Mouse (Mus musculus): ENCODE results near the gene Clrn2.
"Not testable (repeated sequence)": the region's sequence is repeated elsewhere in the genome, so short reads cannot be mapped to it uniquely, and the experiment has no call there.

The Clrn2 gene

DNA sequence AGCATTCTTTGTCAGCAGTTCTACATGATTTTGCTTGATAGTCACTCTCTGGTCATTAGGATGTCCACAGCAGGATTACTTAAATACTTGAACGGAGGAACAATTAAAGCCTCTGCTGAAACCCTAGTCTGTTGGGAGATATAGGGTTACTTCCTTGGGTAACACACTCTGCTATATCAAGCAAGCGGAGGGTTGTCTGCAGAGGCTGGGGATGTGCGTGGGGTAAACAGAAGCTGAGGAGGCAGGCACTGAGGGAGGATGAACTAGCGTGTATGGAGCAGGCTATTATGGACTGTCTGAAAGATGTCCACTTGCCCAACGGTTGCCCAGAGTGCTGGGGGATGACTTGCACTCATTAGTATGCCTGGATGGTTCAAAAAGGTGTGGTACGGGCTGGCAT lies at the start of gene Clrn2:
Clrn2 (plus strand) TSS at position 301 of the 400 bp plus-strand sequence.
- DNase-seq = no peak

DNA sequence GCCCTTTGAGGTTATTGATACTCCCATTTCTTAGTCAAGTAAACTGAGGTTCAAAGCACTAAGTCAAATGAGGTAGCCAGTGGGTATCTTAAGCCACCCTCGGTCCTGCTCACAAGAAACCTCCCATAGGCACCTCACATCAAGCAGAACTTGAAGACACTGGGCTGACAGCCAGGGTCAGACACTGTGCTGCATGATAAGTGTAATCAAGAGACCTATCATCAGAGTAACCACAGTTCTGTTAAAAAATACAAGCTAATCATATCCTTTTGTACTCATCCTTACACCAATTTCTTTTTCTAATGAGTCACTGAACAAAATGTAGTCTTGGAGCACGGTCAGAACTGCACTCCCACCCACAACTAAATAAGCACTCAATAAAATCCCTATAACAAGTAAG lies 47.4 kb upstream of the Clrn2 start:
- no peak for DNase-seq

DNA sequence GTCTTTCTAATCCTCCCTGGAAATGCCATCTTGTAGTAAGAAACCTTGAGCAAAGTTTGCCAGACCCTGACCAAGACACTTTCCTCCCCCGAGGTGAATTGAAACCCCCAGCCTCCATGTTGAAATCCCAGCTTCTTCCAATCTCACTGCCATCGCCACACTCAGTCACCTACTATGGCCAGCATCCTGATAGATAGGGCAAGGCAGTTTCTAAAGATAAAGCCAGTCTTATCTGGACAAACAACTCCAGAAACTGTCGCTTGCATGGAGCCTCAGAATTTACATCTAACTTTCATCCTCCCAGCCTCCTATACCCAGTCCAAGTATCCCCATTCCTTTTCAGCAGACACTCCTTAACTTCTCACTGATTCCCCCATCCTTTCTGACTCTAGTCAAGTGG lies 37.1 kb upstream of the Clrn2 start:
- no peak for DNase-seq

DNA sequence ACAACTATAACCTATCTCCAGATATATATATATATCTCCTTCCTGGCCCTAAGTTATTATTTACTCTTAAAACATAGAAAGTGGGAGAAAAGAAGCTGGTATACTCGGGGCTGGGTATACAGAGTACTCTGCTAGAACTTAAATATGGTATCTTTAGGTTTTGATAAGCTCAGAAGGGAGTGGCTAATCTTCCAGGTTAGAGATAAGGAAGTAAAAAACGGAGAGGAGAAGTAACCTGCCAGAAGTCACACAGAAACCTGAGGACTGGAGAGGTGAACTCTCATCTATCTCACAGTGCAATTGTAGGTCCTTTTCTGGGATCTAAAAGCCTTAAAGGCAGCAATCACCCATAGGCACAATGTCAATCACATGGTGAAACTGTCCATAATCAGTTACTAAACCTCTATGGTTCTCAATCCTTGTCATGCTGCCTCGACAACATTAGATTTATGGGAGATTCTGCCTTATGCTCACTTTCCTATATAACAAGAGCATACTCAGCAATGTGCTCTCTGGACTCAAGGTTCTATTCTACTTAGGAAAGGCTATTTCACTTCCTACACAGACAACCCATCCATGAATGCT lies 35.6 kb upstream of the Clrn2 start:
- no peak for DNase-seq

DNA sequence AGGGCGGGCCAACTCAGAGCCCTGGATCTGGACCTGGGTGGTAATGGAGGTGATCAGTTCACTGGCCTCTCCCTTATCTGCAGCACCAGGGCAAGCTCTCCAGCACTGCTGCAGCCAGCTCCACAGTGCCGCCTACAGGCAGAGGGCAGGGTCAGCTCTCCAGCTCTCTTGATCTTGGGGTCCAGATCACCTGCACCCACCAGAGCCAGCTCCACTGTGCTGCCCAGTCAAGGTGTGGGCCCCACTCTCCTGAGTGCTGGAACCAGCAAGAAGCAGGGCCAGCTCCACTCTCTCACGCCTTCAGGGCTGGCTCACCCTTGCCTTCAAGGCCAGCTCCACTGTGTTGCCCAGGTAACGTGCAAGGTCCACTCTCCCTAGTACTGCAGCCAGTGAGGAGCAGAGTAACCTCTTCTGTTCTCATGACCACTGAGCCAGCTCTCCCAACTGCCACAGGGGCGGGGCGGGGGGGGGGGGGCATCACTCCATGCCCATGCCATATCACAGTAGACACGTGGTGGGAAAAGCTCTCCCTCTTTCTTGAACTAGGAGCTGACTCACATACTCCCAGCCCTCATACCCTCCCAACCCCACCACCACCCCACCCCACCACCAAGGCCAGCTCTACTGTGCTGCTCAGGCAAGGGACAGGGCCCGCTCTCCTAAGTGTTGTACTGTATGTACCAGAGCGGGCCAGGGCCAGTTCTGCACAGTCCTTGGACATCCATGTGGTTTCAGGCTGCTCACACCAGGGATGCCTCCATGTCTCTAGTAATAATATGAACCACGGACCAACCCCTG lies 33.5 kb upstream of the Clrn2 start:
- DNase-seq = no peak

DNA sequence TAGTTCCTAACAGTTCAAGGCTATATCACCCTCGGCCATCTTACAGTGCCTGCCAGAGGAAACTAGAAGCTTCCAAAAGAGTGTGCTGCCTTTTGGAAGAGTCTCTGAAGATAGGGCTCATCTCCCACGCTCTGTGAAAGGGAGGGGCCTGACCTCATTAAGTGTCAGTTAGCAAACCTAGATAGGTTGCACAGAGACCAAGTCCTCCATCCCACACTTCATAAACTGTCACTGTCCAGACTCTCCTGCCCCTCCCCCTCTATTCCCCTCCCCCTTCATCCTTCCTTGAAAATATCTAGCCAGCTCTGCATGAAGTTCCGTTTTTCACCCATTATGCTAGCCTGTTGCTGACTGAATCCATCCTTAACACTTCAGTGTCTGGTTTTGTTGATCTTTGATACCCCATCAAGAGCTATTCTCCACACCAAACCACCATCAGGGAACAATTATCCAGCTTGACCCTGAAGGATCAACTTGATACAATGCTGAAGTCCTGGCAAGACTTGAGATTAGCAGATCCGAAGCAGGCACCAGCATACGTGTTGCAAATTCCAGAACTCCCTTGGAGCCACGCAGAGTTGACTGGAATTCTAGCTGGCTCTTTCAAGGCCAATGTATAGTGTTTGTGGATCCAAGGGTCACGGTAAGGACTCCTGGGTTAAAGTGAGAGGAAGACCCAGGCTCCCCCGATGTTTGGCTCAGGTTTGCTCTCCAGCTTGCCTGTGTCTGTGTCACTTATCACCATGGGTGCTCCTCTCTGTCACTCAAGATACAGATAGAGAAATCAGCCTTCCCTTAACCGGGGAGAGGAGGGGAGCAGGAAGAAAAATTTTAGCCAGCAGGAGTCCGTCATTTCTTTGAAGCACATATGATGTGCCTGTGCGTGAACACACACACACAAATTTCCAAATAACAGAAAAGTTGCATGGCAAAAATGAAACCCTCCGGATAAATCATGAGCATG lies 31.4 kb upstream of the Clrn2 start:
- no peak for DNase-seq

DNA sequence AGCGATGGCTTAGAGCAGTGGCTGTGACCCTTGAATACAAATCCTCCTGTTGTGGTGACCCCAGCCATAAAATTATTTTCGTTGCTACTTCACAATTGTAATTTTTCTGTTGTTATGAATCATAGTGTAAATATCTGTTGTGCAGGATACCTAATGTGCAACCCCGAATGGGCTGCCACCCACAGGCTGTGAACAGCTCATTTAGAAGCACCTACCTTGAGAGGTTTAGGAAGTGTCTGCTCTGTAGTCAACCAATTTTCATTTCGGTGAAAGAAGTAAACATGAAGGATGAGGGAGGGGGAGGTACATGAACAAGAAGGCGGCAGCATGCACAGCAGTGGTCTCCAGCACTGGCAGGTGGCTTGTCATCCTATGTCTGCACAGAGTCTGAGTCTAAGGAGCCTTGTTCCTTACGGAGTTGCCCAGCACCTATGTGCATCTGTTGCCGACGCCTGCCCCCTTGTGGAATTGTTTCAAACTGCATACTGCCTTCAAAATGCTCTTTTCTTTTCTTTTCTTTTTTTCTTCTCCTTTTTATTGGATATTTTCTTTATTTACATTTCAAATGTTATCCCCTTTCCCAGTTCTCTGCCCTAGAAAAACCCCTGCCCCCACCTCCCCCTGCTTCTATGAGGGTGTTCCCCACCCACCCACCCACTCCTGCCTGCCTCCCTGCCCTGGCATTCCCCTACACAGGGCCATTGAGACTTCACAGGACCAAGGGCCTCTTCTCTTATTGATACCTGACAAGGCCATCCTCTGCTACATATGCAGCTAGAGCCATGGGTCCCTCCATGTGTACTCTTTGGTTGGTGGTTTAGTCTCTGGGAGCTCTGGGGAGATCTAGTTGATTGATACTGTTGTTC lies 29.3 kb upstream of the Clrn2 start:
- peak; percentile 11 for DNase-seq

DNA sequence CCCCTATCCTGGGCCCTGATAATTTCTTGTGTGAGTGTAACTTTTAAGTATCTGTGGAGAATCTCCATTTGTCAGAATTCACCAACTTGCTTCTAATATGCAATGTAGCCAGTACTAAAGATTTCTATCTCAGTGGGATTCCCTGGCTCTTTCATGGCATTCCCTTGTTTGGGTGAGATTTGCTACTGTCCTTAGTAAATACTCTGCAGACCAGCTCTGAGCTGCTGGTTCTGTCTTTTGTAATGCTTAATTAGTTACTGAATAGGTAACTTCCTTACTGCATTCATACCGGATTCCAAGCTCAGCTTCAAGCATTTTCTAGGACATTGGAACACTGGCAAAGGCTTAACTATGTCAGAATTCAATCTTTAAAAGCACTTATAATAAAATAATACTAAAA lies 27.8 kb upstream of the Clrn2 start:
- not testable (repeated sequence) for DNase-seq

DNA sequence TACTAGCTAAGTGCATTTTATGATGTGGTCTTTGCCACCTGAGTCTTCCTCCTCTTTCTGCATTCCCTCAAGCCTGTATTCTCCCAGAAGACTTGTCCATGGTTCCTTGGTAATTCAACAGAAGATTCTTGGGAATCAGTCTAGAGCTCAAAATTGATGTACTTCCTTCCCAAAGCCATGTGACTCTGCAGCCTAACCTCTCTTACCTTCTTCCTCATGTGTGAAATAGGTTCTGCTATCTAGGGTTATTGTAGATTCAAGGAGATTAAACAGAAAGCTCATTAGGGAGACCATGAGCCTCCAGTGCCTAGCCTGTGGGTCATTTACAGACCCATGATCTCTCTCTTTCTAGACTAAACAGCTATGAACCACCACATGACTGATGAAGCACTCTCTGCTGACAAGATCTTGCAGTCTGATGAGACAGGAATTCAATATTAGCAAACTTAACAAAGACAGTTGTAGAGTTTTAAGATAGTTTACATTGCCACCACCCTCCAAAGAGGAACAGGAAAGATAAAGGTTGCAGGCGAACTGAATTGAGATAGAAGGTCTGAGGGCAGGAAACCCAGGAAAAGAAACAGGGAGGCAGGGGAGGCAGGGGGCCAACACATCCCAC lies 27.0 kb upstream of the Clrn2 start:
- no peak for DNase-seq

DNA sequence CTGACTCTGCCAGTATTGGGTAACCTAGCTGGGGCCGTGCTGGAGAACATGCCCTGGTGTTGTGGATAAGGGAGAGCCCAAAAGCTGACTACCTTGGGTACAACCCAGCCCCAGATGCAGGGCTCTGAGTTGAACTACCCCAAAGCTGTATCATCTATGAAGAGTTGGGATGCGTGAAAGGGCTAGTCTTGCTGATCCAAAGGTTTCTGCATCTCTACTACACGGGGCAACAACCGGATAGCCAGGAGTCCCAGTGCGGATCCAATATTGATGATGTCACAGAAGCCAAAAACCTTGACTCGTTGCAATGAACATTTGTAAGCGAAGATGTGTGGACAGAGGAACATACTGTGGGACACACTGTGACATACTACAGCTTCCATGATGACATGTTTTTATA lies 25.7 kb upstream of the Clrn2 start:
- no peak for DNase-seq

DNA sequence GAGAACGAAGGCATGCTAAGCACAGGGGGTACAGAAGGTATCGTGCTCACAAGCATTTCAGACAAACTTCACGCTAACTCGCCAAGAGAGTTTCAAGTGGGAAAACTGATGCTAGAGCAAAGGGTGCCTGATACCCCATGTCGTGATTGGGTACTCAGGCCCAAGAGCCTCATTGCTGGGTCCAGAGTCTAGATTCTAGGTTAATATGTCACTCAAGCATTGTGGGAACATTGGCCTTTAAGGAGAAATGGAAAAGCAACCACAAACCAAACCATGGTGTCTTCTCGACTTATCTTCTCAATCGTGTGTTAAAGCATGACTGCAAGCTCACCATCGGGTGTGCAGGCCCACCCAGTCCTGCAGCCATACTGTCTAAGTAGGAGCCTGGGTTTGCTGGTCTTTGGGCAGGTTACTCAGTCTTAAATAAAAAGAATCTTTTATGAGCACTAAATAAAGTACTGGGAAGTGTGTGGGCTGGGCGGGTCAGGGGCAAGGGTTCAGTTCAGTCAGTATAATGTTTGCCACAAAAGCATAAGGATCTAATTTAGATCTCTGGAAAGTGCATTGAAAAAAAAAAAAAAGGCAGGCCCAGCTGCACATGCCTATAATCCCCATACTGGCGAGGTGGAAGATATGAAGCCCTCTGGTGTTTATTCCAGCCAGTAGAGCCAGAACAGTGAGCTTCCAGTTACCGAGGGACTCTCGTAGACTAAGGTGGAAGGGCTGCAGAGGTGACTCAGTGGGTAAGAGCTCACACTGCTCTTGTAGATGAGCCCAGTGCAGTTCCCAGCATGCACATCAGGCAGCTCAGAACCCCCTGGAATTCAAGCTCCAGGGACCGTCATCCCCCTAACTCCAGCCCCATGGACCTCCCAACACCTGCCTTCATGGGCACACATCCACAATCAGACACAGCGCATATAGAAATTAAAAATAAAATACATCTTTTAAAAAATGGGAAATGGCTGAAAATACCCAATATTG lies 17.3 kb upstream of the Clrn2 start:
- no peak for DNase-seq

DNA sequence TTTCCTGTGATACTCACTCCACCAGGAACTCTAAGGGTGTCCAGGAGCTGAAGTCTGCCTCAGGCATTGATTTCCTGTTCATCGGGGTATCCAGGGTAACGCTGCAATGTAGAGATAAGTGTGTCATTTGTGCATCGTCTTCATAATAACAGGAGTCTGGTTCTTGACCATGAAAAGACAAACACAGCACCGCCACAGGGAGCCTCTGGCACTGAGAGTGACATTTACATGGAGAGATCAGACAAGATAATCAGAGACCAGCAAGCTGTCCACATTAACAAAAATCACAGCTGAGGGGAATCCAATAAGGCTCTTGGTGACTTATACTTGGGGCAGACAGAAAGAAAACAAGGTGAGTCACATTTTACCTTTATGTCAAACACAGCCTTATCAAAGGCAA lies 15.7 kb upstream of the Clrn2 start:
- DNase-seq = no peak

DNA sequence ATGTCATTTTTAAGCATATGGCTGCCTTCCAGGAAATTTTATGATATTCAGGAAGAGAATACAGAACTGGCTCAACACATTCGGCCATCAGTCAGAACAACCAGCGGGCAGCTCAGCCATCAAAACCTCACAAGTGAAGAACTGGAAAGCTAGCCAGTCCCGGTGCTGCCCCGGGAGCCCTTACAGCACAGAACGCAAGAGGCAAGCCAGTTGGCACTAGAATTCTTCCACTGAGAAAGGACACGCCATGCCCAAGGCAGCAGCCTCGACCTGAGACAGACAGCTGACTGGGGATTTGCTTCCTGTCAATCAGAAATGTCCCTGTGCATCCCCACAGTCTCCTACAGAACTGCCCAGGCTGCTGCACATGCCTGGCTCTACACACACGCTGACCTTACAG lies 15.2 kb upstream of the Clrn2 start:
- DNase-seq = no peak

DNA sequence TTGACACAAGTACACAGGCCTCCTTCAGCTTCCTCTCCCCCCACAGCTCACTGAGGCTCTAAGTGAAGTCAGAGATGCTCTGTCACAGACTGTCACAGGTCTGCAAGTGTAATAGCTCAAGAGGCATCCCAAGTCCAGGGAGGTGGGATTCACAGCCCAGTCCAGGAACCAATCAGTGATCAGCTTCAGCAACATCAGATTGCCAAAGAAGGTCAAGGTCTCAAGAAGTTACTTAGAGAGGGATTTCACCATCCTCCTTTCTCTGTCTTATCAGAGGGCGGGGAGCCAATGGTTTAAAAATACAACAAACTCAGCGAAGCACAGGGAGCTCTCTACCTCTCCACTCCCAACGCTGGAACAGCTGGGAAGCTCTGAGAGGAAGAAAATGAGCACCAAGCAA lies 12.4 kb upstream of the Clrn2 start:
- DNase-seq = no peak

DNA sequence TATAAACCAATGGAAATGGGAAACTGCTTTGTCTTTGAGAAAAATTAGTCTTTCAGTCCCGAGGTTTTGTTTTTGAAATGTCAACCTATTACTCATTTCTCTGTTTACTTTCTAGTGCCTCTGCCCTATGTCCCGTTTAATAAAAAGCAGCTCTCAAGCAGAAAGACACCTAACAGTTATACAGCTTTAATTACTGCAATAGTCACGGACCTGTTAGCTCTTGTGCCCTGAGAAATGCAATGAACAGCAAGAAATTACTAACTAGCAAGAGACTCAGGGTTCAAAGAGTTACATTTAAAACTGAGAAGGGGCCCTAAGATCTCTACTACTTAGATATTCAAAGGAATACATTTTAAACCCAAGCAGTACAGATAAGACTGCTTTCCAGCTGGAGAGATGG lies 11.8 kb upstream of the Clrn2 start:
- no peak for DNase-seq

DNA sequence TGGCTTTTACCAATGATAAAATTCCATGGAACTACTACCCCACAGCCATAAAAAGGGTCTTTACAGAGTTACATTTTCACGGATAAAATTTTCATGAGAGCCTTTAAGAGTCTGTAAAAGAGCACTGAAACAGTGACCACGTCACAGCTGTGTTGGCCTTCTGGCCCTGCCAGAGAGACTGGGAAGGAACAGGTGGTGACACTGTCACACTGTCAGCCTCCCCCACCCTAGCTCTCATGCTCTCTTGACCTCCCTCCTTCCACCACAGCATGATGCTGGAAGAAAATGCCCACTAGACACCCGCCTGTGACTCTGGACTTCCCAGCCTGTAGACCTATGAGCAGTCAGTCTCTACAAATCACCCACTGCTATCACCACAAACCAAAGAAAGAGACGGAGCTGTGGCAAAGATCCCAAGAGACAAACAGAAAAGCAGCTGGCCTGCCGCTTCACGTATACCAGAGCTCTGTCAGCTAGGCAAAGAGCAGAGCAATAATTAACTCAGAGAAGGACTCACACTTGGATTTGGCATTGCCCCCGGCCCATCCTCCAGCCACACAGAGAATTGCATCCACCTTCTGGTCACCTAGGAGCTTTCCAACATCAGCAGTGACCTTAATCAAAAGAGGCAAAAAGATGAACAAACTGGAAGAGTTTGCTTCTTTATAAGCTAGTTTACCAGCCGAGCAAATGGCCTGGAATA lies 9.3 kb upstream of the Clrn2 start:
- DNase-seq = no peak

DNA sequence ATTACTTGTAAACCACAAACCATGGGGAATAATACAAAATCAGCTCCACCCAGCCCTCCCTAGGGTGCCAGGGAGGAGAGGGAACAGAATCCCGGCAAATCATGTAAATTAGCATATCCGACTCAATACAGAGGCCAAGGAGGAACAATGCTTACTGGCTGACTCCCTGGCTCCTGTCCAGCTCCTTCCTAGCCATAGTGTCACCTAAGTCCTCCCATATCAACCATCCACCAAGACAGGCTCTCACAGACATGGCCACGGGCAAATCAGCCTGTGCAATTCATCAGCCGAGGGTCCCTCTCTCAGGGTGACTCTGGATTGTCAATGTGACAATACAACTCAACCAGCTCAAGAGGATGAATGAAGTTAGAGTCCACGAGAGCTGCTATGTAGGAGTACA lies 4.9 kb upstream of the Clrn2 start:
- DNase-seq = peak; percentile 23

DNA sequence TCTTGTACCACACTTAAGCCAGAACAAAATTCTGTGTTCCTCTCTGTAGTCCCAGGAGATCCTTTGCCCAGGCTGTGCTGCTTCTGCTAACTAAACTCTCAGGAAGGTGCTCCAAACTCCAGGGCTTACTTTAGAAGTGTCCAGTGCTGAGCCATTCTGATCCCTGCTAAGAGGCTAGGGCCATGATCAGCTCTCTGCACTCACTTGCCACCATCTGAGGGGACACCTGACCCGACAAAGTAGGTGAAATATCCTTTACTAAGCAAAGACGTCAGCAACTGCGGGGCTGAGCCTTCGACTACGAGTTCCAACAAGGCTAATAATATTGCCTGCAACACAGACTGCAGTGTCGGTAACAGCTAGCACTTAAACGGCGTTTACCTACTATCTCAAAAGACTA lies 4.3 kb upstream of the Clrn2 start:
- peak; percentile 6 for DNase-seq

DNA sequence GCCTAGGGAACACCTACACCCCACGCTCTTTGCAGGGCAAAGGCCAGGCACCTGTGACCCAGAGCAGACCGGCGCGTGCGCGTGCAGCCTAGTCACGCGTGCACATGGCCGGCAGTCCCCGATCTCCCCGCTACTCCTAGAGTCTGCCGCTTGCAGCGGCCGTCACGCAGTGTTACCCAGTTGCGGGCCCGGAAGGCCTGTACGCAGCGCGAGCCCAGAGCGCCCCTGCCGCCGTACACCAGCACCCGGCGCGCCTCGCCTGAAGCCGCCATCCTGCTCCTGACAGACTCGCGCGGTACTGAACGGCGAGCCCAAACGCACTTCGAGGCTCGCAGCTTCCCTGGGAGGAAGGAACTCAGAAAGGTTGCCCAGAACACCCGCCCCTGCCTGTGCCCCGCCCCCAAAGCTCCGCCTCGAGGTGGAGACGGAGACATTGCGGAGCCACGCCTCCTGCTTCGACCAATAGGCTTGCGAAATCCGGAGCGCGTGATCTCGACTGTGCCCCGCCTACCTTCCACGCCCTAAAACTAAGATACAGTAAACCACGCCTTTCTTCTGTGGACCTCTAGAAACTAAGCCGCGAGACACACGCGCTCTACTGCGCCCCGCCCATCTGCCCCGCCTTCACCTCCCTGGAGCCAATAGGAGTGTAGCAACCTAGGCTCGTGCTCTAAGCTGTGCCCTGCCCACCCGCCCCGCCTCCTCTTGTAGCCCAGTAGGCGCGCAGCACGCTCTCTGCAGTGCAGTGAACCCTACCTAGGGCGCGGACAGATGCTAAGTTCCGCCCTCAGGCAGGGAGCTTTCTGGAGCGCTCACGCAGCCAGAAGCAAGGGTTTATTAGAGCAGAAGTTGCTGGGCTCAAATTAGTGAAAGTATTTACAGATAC lies 3.5 kb upstream of the Clrn2 start, which contains the start of gene Qdpr:
Qdpr (minus strand) TSS at position 406 of the 886 bp plus-strand sequence.
- peak; percentile 92 for DNase-seq
